Mouse (Mus musculus) brain, embryonic 14.5 days (tissue): ENCODE measurements around the gene Afdn.

ENCODE experiments used
- CTCF ChIP-seq: fragments of 200-500 bp; IDR thresholded peaks from 2 replicates; pipeline ENCODE4 v1.5.1; 2012; ENCODE audit warnings: inconsistent platforms, mild to moderate bottlenecking, moderate library complexity, borderline replicate concordance; ENCODE audit not compliant: insufficient read depth, insufficient read length; ENCODE audit errors: extremely low read depth
- POLR2A ChIP-seq: fragments of 200-500 bp; IDR thresholded peaks from 2 replicates; pipeline ENCODE4 v1.6.1; 2012; ENCODE audit warnings: mild to moderate bottlenecking, inconsistent platforms, borderline replicate concordance; ENCODE audit not compliant: poor library complexity, insufficient read depth, insufficient read length, severe bottlenecking; ENCODE audit errors: extremely low read depth

GRCm38 (mm10) chr17:13711173-13711572 lies 49.2 kb upstream of the Afdn start:
- TF ChIP-seq CTCF (no peak), POLR2A (no peak)
